In genomic region chr9:118151221-118151507, GRCm38 (mm10) we compare ENCODE assay signal across 15 mouse cellular contexts. TPM values are rescaled to one million over a fixed set of nuclear protein-coding genes. Genes with fewer than 3 reads are reported as not detected.
DNase-seq lines count a peak whose midpoint lies in the region; ATAC-seq and TF ChIP-seq lines count a peak whose summit lies in the region.
"Had no signal": no experiment of that assay in that cellular context is flagged by ENCODE, and none has a peak within 500 bp of the region (broad histone marks: within the 10 kb centered on the region; RNA-seq: fewer than 3 reads in every experiment).

No protein-coding gene starts in this region.

- no peak for DNase-seq in kidney, adult 18-20 months
- DNase-seq in 3T3-L1 (ENCODE audit: low read depth, low spot score) (peak; percentile 11), G1E (ENCODE audit: low spot score) (no peak)
- DNase-seq in urinary bladder, postnatal 10 days (ENCODE audit: low spot score), result no peak
- no peak for DNase-seq in forebrain, embryonic 14.5 days (ENCODE audit: low spot score)
- no peak for DNase-seq in heart, adult 8-10 months (ENCODE audit: low spot score)
- DNase-seq: gastrocnemius, postnatal 36 days; thymus, postnatal 25 days had no signal

- H3K27ac ChIP-seq in kidney, embryonic 14.5 days (ENCODE audit: low read depth, low read length), result no peak overlapping the region
- H3K27ac ChIP-seq in limb, embryonic 15.5 days, result no peak overlapping the region
- H3K27ac ChIP-seq in forebrain, embryonic 14.5 days (ENCODE audit: low read depth, low read length), result no peak overlapping the region
- H3K27ac ChIP-seq: embryonic facial prominence, embryonic 13.5 days; forebrain, embryonic 12.5 days; layer of hippocampus, adult 2 months had no signal

- TF ChIP-seq CTCF in G1E (IDR thresholded peaks at IDR 0.05; ENCODE audit: low read depth, low read length), result no peak

- no peak overlapping the region; the same call in 1 of the 2 replicates for H3K4me3 ChIP-seq in kidney, embryonic 14.5 days (ENCODE audit: low read length)
- H3K4me3 ChIP-seq in G1E (ENCODE audit: low read depth, low read length), result peak overlapping the region; percentile 87
- no peak overlapping the region for H3K4me3 ChIP-seq in limb, embryonic 15.5 days
- no peak overlapping the region for H3K4me3 ChIP-seq in forebrain, embryonic 14.5 days (ENCODE audit: low read depth, low read length)
- H3K4me3 ChIP-seq: embryonic facial prominence, embryonic 13.5 days; forebrain, embryonic 12.5 days; heart, embryonic 12.5 days; layer of hippocampus, adult 2 months had no signal

- peaks cover 14% of the 10 kb centered on the region for H3K4me1 ChIP-seq in kidney, embryonic 14.5 days (ENCODE audit: control insufficient read depth, insufficient read depth, low read length)
- peaks cover 46% of the 10 kb centered on the region for H3K4me1 ChIP-seq in G1E (ENCODE audit: insufficient read depth, low read depth, low read length)
- H3K4me1 ChIP-seq in limb, embryonic 15.5 days, result peaks cover 13% of the 10 kb centered on the region
- peaks cover 7% of the 10 kb centered on the region for H3K4me1 ChIP-seq in forebrain, embryonic 14.5 days (ENCODE audit: control insufficient read depth, insufficient read depth, low read length)

- 95% methylated on average over 1 of the region's 1 CpGs for whole genome bisulfite sequencing in kidney, embryonic 14.5 days
- 85% methylated on average over 1 of the region's 1 CpGs for WGBS in limb, embryonic 15.5 days
- 98% methylated on average over 1 of the region's 1 CpGs for WGBS in forebrain, embryonic 14.5 days

- H3K9me3 ChIP-seq in kidney, embryonic 14.5 days (ENCODE audit: control insufficient read depth, low read length), result no peaks in the 10 kb centered on the region
- H3K9me3 ChIP-seq in G1E (replicated peaks), result no peaks in the 10 kb centered on the region
- H3K9me3 ChIP-seq in limb, embryonic 15.5 days, result no peaks in the 10 kb centered on the region
- no peaks in the 10 kb centered on the region for H3K9me3 ChIP-seq in forebrain, embryonic 14.5 days (replicated peaks; ENCODE audit: control insufficient read depth, low read length)
- H3K9me3 ChIP-seq: embryonic facial prominence, embryonic 13.5 days; forebrain, embryonic 12.5 days; heart, embryonic 12.5 days had no signal

- no peaks in the 10 kb centered on the region for H3K36me3 ChIP-seq in kidney, embryonic 14.5 days (ENCODE audit: control insufficient read depth, insufficient read depth, low read length)
- H3K36me3 ChIP-seq in G1E (replicated peaks), result peaks cover 42% of the 10 kb centered on the region
- no peaks in the 10 kb centered on the region for H3K36me3 ChIP-seq in limb, embryonic 15.5 days
- H3K36me3 ChIP-seq in forebrain, embryonic 14.5 days (ENCODE audit: control insufficient read depth, insufficient read depth, low read length), result no peaks in the 10 kb centered on the region
- H3K36me3 ChIP-seq: embryonic facial prominence, embryonic 13.5 days; forebrain, embryonic 12.5 days; heart, embryonic 12.5 days had no signal

- H3K9ac ChIP-seq in kidney, embryonic 14.5 days (ENCODE audit: low read depth, low read length), result no peak overlapping the region
- H3K9ac ChIP-seq in limb, embryonic 15.5 days, result no peak overlapping the region
- no peak overlapping the region for H3K9ac ChIP-seq in forebrain, embryonic 14.5 days (ENCODE audit: low read length)
- H3K9ac ChIP-seq: embryonic facial prominence, embryonic 13.5 days; forebrain, embryonic 12.5 days; heart, embryonic 12.5 days; lung, embryonic 14.5 days had no signal

- H3K4me2 ChIP-seq in kidney, embryonic 14.5 days (replicated peaks; ENCODE audit: low read depth, low read length), result peak overlapping the region; percentile 41; the same call in 1 of the 2 replicates
- peak overlapping the region; percentile 56; the same call in 1 of the 2 replicates for H3K4me2 ChIP-seq in limb, embryonic 15.5 days
- H3K4me2 ChIP-seq in forebrain, embryonic 14.5 days (ENCODE audit: low read length), result no peak overlapping the region

- no peaks in the 10 kb centered on the region for H3K27me3 ChIP-seq in kidney, embryonic 14.5 days (ENCODE audit: control insufficient read depth, insufficient read depth, low read length)
- no peaks in the 10 kb centered on the region for H3K27me3 ChIP-seq in G1E (ENCODE audit: insufficient read depth, low read length)
- H3K27me3 ChIP-seq in limb, embryonic 15.5 days, result no peaks in the 10 kb centered on the region
- no peaks in the 10 kb centered on the region for H3K27me3 ChIP-seq in forebrain, embryonic 14.5 days (replicated peaks; ENCODE audit: control insufficient read depth, insufficient read depth, low read length)
- H3K27me3 ChIP-seq: embryonic facial prominence, embryonic 13.5 days; forebrain, embryonic 12.5 days; heart, embryonic 12.5 days had no signal

- ATAC-seq in kidney, embryonic 14.5 days (ENCODE audit: low FRiP score, low TSS enrichment), result no peak
- ATAC-seq in G1E (ENCODE audit: extremely low read depth, insufficient number of reproducible peaks, low FRiP score, poor library complexity, severe bottlenecking), result no peak
- no peak for ATAC-seq in limb, embryonic 15.5 days (ENCODE audit: insufficient number of reproducible peaks, low FRiP score, low TSS enrichment, low read depth)
- no peak for ATAC-seq in forebrain, embryonic 14.5 days

RNA-seq across cellular contexts. Expression of gene Cmc1, which starts 1.2 kb away (rescaled TPM):
- polyA plus RNA-seq in kidney, embryonic 14.5 days (2014; fragmentation: Nextera tagmentation; extraction: Ambion mirVana), result 52.6 and 68.7 TPM in 2 replicates
- total RNA-seq in G1E (2014; fragmentation: Nextera tagmentation) (61.1 and 68.6 TPM in 2 replicates), G1E (2017) (80.2 and 88.9 TPM in 2 replicates)
- polyA plus RNA-seq in G1E (2012), result 3.1 and 6.6 TPM in 2 replicates
- 28.6 and 35.0 TPM in 2 replicates for polyA plus RNA-seq in limb, embryonic 15.5 days (2015; fragmentation: Nextera tagmentation; extraction: Ambion mirVana)
- polyA plus RNA-seq in forebrain, embryonic 14.5 days (2014; fragmentation: Nextera tagmentation; extraction: Ambion mirVana), result 43.5 and 52.7 TPM in 2 replicates
- 10 to 100 TPM; 19.6 to 29.4 (median 24.5) TPM for total RNA-seq in heart, adult 8-10 months (2022)
